Mouse (Mus musculus) kidney, adult 2 months (tissue): ENCODE results near the gene Utp14b.

Experiments
- CTCF ChIP-seq: fragments of 200-500 bp; conservative IDR thresholded peaks from 2 replicates; pipeline ENCODE4 v1.5.1; 2011; ENCODE audit warnings: low read depth, mild to moderate bottlenecking, control low read depth, low read length, moderate library complexity, mixed read lengths; ENCODE audit not compliant: insufficient read depth, insufficient read length
- POLR2A ChIP-seq: fragments of 200-500 bp; IDR thresholded peaks from one replicate; pipeline ENCODE4 v1.6.1; 2011; ENCODE audit warnings: low read depth, low read length, control low read depth

- no peak for TF ChIP-seq CTCF
- no peak for TF ChIP-seq POLR2A
Observed at GRCm38 (mm10) chr1:78710026-78710425, 52.2 kb downstream of the Utp14b start.
